Mouse (Mus musculus): ENCODE results near the gene Stxbp4. TPM values are rescaled to one million over a fixed set of nuclear protein-coding genes. Genes with fewer than 3 reads are reported as not detected.

Gene Stxbp4
- polyA plus RNA-seq (2015; fragmentation: Nextera tagmentation; extraction: Ambion mirVana) = 17.7 and 19.4 TPM in 2 replicates

DNA sequence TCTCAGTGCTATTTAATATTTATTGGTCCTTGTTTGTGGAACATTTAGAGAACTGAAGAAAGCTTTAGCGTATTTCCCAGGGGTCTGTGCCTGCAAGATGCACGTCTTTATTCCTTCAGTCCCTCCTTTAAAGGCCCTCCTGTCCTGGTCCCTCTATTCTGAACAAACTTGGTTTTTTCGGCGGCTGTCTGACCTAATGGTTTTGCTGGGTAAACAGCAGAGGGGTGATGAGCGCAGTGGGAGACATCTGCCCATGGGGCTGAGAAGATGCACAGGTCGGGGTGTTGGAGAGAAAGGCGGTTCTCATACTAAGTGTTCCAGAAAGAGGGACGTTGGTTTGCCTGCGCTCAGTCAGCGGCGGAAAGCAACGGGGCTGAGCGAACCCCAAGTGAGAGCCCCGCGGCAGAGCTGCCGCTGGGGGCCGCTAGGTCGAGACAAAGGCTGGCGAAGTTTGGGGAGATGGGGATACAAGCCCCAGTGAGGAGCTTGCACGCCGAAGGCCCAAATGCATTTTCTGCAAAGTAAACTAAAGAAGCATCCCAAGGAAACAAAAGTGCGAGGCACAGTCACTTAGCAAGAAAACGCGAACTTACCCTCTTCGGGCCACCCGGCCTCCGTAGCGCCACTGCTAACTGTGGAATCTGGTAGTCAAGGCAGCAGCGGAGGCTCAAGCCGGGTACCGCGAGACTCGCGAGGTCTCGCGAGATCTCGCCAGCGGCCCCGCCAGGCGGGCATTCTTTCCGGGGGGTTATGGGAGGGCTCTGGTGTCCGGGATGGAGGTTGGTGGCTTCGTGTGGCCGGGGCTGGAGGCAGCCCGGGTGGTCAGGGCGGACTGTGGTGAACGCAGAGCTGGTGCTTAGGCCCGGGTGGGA, at the start of gene Stxbp4, which contains the start of gene Cox11:
Gene Stxbp4, minus strand, starts transcription at position 645 of the 872 bp plus-strand sequence.
Gene Cox11, plus strand, starts transcription at position 734 of the 872 bp plus-strand sequence.
- H3K27me3 ChIP-seq (replicated peaks; ENCODE audit: control insufficient read depth, insufficient read depth, low read length) = no peaks in the 10 kb centered on the region
- peaks cover 14% of the 10 kb centered on the region for H3K4me1 ChIP-seq (replicated peaks; ENCODE audit: control insufficient read depth, insufficient read depth, low read length)
- peak within 1 kb of the TSS; percentile 75 for H3K4me2 ChIP-seq (ENCODE audit: low read length)
- H3K36me3 ChIP-seq (ENCODE audit: control insufficient read depth, insufficient read depth) = no peaks in the 10 kb centered on the region
- under 1% methylated on average over 48 of the region's 48 CpGs for WGBS
- peak; percentile 97 for ATAC-seq
- H3K4me3 ChIP-seq (replicated peaks; ENCODE audit: low read length) = peak within 1 kb of the TSS; percentile 62
- peak within 1 kb of the TSS; percentile 99 for H3K9ac ChIP-seq (replicated peaks; ENCODE audit: low read depth, low read length)
- H3K9me3 ChIP-seq (ENCODE audit: control insufficient read depth, low read length) = no peaks in the 10 kb centered on the region
- peak within 1 kb of the TSS; percentile 92 for H3K27ac ChIP-seq (ENCODE audit: low read length)

DNA sequence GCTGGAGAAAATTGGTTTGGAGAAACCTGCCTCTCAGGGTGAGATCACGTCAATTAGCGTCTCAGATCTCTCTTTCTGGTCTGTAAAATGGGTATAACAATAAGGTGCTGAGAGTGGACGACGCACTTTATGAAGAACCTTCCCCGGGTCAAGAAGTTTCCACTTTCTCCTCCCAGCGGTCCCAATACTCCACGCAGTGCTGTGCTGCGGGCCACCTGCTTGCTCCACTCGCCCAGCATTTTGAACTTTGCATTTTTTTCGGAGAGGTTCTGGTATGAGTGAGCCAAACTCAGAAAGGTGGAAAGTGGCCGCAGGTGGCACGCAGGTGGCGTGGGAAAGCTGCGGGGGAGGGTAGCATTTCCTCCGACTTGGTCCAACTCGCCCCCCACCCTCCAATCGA, 49.2 kb upstream of the Stxbp4 start:
- peak overlapping the region; percentile 93 for H3K4me2 ChIP-seq (ENCODE audit: low read length)
- peaks cover 13% of the 10 kb centered on the region for H3K4me1 ChIP-seq (replicated peaks; ENCODE audit: control insufficient read depth, insufficient read depth, low read length)
- under 1% methylated on average over 17 of the region's 17 CpGs for WGBS
- H3K27ac ChIP-seq (ENCODE audit: low read length) = no peak overlapping the region
- no peaks in the 10 kb centered on the region for H3K27me3 ChIP-seq (replicated peaks; ENCODE audit: control insufficient read depth, insufficient read depth, low read length)
- peak overlapping the region; percentile 67 for H3K9ac ChIP-seq (replicated peaks; ENCODE audit: low read depth, low read length)
- no peaks in the 10 kb centered on the region for H3K36me3 ChIP-seq (ENCODE audit: control insufficient read depth, insufficient read depth)
- H3K9me3 ChIP-seq (ENCODE audit: control insufficient read depth, low read length) = no peaks in the 10 kb centered on the region
- peak; percentile 45 for ATAC-seq
- H3K4me3 ChIP-seq (replicated peaks; ENCODE audit: low read length) = peak overlapping the region; percentile 74

DNA sequence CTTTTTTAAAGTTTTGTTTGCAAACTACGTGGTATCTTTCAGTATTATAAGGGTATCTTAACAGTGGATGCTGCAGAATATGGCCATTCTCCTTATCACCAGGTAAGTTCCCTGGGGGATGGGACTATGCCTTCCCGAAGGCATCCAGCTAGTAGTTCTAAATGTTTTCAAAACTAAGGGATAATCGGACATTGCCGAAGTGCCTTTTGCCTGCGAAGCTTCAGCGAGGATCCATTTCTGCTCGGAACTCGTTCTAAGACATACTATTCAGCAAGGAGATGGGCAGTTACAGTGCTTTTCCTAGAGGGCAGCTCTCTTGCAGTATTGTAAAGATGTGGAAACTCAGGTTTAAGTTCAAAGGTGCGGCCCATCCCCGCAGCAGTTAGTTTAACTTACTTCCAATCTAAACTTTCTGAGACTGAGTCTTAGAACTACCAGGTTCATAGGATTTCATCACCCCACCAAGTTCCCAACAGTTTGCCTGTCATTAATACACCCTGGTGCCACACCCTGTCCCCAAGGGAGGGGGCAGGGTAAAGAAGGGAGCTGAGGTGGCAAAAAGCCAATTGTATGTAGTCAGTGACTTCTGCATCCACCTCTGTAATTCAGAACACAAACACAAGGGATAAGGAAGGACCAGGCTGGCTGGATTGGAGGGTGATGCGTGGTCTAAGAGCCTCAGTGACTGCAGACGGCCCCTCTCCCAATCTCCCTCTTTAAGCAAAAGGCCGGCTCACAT, 48.6 kb upstream of the Stxbp4 start:
- Histone ChIP-seq H3K4me1 (replicated peaks; ENCODE audit: control insufficient read depth, insufficient read depth, low read length) (peaks cover 13% of the 10 kb centered on the region), H3K36me3 (ENCODE audit: control insufficient read depth, insufficient read depth) (no peaks in the 10 kb centered on the region), H3K4me2 (ENCODE audit: low read length) (peak overlapping the region; percentile 93), H3K9ac (replicated peaks; ENCODE audit: low read depth, low read length) (peak overlapping the region; percentile 67), H3K4me3 (replicated peaks; ENCODE audit: low read length) (peak overlapping the region; percentile 74), H3K9me3 (ENCODE audit: control insufficient read depth, low read length) (no peaks in the 10 kb centered on the region), H3K27ac (ENCODE audit: low read length) (no peak overlapping the region), H3K27me3 (replicated peaks; ENCODE audit: control insufficient read depth, insufficient read depth, low read length) (no peaks in the 10 kb centered on the region)
- WGBS = 72% methylated on average over 13 of the region's 13 CpGs
- ATAC-seq = no peak; the same call in 1 of the 2 replicates

DNA sequence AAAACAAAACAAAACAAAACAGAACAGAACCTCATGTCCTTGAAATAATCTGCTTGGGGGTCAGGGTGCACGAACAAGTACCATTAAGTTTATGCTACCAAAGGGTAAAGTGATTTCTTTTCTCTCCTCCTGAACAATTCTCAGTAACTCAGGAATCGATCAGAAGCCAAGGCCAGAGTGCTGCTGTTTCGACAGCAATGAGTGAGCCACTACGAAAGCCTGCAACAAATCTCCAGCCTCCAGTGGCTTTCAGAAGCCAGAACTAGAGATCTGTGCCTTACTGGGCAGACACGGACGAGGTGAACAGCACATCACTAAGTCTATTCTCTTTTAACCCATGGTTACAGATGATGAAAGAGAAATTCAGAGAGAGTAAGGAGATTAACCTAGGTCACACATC, 47.3 kb upstream of the Stxbp4 start:
- ATAC-seq = no peak
- H3K4me1 ChIP-seq (replicated peaks; ENCODE audit: control insufficient read depth, insufficient read depth, low read length) = peaks cover 13% of the 10 kb centered on the region

DNA sequence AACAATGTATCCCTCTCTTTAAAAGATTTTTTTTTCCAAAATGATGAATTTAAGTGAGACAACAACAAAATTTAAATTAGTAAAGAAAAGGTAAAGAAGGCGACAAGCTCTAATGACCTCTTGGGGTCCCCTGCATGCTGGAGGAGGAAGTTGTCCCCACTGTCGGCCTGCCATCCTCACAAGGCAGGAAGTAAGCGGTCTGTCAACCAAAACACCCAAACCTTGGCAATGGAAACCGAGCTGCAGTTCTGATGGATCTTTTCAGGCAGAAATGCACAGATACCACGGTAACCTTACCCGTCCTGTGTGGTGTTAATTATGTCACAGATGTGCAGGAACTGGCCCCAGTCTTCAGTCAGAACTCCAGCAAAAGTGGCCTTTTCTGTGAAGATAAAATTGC, 46.9 kb upstream of the Stxbp4 start:
- no peak overlapping the region for H3K4me2 ChIP-seq (ENCODE audit: low read length)
- H3K9ac ChIP-seq (replicated peaks; ENCODE audit: low read depth, low read length) = no peak overlapping the region
- peaks cover 13% of the 10 kb centered on the region for H3K4me1 ChIP-seq (replicated peaks; ENCODE audit: control insufficient read depth, insufficient read depth, low read length)
- no peak overlapping the region for H3K27ac ChIP-seq (ENCODE audit: low read length)
- H3K36me3 ChIP-seq (ENCODE audit: control insufficient read depth, insufficient read depth) = no peaks in the 10 kb centered on the region
- WGBS = 81% methylated on average over 6 of the region's 6 CpGs
- no peaks in the 10 kb centered on the region for H3K9me3 ChIP-seq (ENCODE audit: control insufficient read depth, low read length)
- no peak overlapping the region for H3K4me3 ChIP-seq (replicated peaks; ENCODE audit: low read length)
- no peak for ATAC-seq
- no peaks in the 10 kb centered on the region for H3K27me3 ChIP-seq (replicated peaks; ENCODE audit: control insufficient read depth, insufficient read depth, low read length)

More for the DNA sequence above, 47.3 kb upstream of the Stxbp4 start:
- 79% methylated on average over 6 of the region's 6 CpGs for WGBS
- H3K27me3 ChIP-seq (replicated peaks; ENCODE audit: control insufficient read depth, insufficient read depth, low read length) = no peaks in the 10 kb centered on the region
- no peaks in the 10 kb centered on the region for H3K36me3 ChIP-seq (ENCODE audit: control insufficient read depth, insufficient read depth)
- no peak overlapping the region for H3K4me3 ChIP-seq (replicated peaks; ENCODE audit: low read length)
- H3K9ac ChIP-seq (replicated peaks; ENCODE audit: low read depth, low read length) = no peak overlapping the region
- no peaks in the 10 kb centered on the region for H3K9me3 ChIP-seq (ENCODE audit: control insufficient read depth, low read length)
- no peak overlapping the region for H3K27ac ChIP-seq (ENCODE audit: low read length)
- no peak overlapping the region for H3K4me2 ChIP-seq (ENCODE audit: low read length)

DNA sequence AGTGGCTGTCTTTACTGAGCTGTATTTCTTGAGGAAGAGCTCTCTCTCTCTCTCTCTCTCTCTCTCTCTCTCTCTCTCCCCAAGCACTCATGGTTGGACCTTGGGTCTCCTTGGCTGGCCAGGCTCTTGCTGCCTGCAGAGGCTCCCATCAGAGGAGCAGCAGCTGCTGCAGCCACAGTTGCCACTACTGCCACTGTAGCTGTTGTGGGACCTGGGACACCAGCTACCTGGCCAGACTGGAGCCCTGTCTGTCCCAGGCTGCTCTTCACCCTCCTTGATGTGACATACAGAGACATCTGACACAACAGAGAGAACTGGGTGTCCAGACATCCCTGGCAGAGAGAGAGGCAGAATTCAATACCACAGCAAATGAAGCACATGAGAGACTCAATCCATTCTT, 43.3 kb upstream of the Stxbp4 start:
- Histone ChIP-seq H3K4me2 (ENCODE audit: low read length) (no peak overlapping the region), H3K27ac (ENCODE audit: low read length) (no peak overlapping the region), H3K36me3 (ENCODE audit: control insufficient read depth, insufficient read depth) (no peaks in the 10 kb centered on the region), H3K4me1 (replicated peaks; ENCODE audit: control insufficient read depth, insufficient read depth, low read length) (no peaks in the 10 kb centered on the region), H3K27me3 (replicated peaks; ENCODE audit: control insufficient read depth, insufficient read depth, low read length) (no peaks in the 10 kb centered on the region), H3K9me3 (ENCODE audit: control insufficient read depth, low read length) (no peaks in the 10 kb centered on the region), H3K4me3 (replicated peaks; ENCODE audit: low read length) (no peak overlapping the region), H3K9ac (replicated peaks; ENCODE audit: low read depth, low read length) (no peak overlapping the region)
- no peak for ATAC-seq

DNA sequence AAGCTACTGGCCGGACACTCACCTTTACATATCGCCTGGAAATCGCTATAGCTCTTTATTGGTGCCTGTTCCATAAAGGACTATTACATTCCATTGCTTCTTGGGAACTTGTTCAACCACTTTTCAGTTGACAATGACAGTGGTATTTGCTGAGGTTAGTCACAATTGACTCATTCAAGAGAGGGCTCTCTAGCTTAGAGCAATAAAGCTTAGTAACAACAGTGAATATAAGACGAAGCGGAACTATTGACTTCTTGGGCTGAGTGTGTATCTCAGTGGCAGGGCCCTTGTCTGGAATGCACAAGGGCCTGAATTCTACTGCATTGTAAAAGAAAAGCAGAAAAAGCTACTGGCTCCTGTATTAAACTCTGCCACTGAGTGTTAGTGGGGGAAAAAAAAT, 40.7 kb upstream of the Stxbp4 start:
- no peak overlapping the region for H3K4me2 ChIP-seq (ENCODE audit: low read length)
- H3K27me3 ChIP-seq (replicated peaks; ENCODE audit: control insufficient read depth, insufficient read depth, low read length) = no peaks in the 10 kb centered on the region
- no peak for ATAC-seq
- H3K9ac ChIP-seq (replicated peaks; ENCODE audit: low read depth, low read length) = no peak overlapping the region
- WGBS = 85% methylated on average over 5 of the region's 5 CpGs
- no peak overlapping the region for H3K27ac ChIP-seq (ENCODE audit: low read length)
- H3K4me1 ChIP-seq (replicated peaks; ENCODE audit: control insufficient read depth, insufficient read depth, low read length) = no peaks in the 10 kb centered on the region
- no peak overlapping the region for H3K4me3 ChIP-seq (replicated peaks; ENCODE audit: low read length)
- no peaks in the 10 kb centered on the region for H3K36me3 ChIP-seq (ENCODE audit: control insufficient read depth, insufficient read depth)
- no peaks in the 10 kb centered on the region for H3K9me3 ChIP-seq (ENCODE audit: control insufficient read depth, low read length)

DNA sequence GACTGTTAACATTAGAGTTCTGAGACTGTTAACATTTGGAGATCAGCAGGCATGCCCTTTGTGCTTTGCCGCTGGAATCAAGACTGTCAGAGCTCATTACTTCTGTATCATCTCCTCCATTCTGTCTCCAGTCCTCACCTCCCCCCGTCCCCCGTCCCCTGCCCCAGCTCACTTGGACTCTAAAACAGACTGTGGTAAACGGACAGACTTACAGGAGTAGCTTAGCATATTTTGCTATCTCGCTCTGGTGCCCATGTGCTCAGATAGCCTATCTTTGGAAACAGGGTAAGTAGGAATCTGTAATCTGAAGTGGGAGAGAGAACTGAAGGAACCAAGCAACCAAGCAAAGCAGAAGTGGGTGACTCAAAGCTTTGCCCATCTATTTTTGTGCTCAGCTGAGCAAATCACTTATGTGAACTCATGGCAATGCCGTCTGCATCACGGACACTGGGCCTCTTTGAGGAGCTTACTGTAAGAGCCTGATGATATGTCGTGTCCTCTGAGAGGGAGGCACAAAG, 39.9 kb upstream of the Stxbp4 start:
- Histone ChIP-seq H3K27me3 (replicated peaks; ENCODE audit: control insufficient read depth, insufficient read depth, low read length) (no peaks in the 10 kb centered on the region), H3K4me1 (replicated peaks; ENCODE audit: control insufficient read depth, insufficient read depth, low read length) (no peaks in the 10 kb centered on the region), H3K4me3 (replicated peaks; ENCODE audit: low read length) (no peak overlapping the region), H3K27ac (ENCODE audit: low read length) (no peak overlapping the region), H3K9me3 (ENCODE audit: control insufficient read depth, low read length) (no peaks in the 10 kb centered on the region), H3K9ac (replicated peaks; ENCODE audit: low read depth, low read length) (no peak overlapping the region), H3K36me3 (ENCODE audit: control insufficient read depth, insufficient read depth) (no peaks in the 10 kb centered on the region), H3K4me2 (ENCODE audit: low read length) (no peak overlapping the region)
- WGBS = 63% methylated on average over 8 of the region's 8 CpGs
- ATAC-seq = no peak

DNA sequence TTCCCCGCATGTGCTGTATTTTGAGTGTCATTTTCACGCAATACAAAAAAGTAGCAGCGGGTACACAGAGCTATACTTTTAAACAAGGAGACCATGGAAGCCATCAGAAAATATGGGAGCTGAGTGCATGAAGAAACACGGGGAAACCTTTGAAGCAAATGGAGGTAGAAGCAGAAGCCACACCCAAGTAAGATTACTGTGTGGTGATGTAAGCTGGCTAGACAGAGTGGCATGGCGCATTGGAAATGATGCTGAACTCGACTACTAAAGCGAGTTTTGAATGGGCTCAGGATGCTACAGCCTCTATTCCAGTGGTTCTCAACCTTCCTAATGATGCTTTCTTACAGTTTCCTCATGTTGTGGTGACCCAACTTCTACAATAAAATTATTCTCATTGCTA, 39.1 kb upstream of the Stxbp4 start:
- no peak overlapping the region for H3K27ac ChIP-seq (ENCODE audit: low read length)
- no peaks in the 10 kb centered on the region for H3K4me1 ChIP-seq (replicated peaks; ENCODE audit: control insufficient read depth, insufficient read depth, low read length)
- H3K9me3 ChIP-seq (ENCODE audit: control insufficient read depth, low read length) = no peaks in the 10 kb centered on the region
- H3K27me3 ChIP-seq (replicated peaks; ENCODE audit: control insufficient read depth, insufficient read depth, low read length) = no peaks in the 10 kb centered on the region
- ATAC-seq = no peak
- no peak overlapping the region for H3K9ac ChIP-seq (replicated peaks; ENCODE audit: low read depth, low read length)
- H3K4me3 ChIP-seq (replicated peaks; ENCODE audit: low read length) = no peak overlapping the region
- no peaks in the 10 kb centered on the region for H3K36me3 ChIP-seq (ENCODE audit: control insufficient read depth, insufficient read depth)
- 89% methylated on average over 7 of the region's 7 CpGs for WGBS
- H3K4me2 ChIP-seq (ENCODE audit: low read length) = no peak overlapping the region

Data from forebrain, embryonic 16.5 days (tissue).